Mouse (Mus musculus): ENCODE data around the gene Olfr739. TPM values are rescaled to one million over a fixed set of nuclear protein-coding genes. Genes with fewer than 3 reads are reported as not detected.

The Olfr739 gene
- not detected in 2 replicates for polyA plus RNA-seq (2014; fragmentation: Nextera tagmentation; extraction: Ambion mirVana)

- Histone ChIP-seq H3K9me3 (ENCODE audit: control insufficient read depth, low read length) (no peaks in the 10 kb centered on the region), H3K36me3 (ENCODE audit: control insufficient read depth, insufficient read depth, low read length) (no peaks in the 10 kb centered on the region), H3K27me3 (ENCODE audit: control insufficient read depth, insufficient read depth, low read length) (no peaks in the 10 kb centered on the region), H3K27ac (ENCODE audit: low read depth, low read length) (no peak within 1 kb of the TSS), H3K4me1 (ENCODE audit: control insufficient read depth, insufficient read depth, low read length) (no peaks in the 10 kb centered on the region), H3K4me2 (replicated peaks; ENCODE audit: low read depth, low read length) (no peak within 1 kb of the TSS), H3K9ac (ENCODE audit: low read depth, low read length) (no peak within 1 kb of the TSS), H3K4me3 (ENCODE audit: low read length) (no peak within 1 kb of the TSS)
- 76% methylated on average over 2 of the region's 2 CpGs for WGBS
- no peak for ATAC-seq (ENCODE audit: low FRiP score, low TSS enrichment)
These were observed at the start of gene Olfr739 for GRCm38 (mm10) chr14:50418326-50418725. TSS of gene Olfr739 (plus strand) at chr14:50418626.

- H3K9ac ChIP-seq (ENCODE audit: low read depth, low read length), result no peak within 1 kb of the TSS
- 93% methylated on average over 2 of the region's 2 CpGs for WGBS
- H3K4me1 ChIP-seq (ENCODE audit: control insufficient read depth, insufficient read depth, low read length), result no peaks in the 10 kb centered on the region
- no peak for ATAC-seq (ENCODE audit: low FRiP score, low TSS enrichment)
- H3K36me3 ChIP-seq (ENCODE audit: control insufficient read depth, insufficient read depth, low read length), result no peaks in the 10 kb centered on the region
- no peaks in the 10 kb centered on the region for H3K9me3 ChIP-seq (ENCODE audit: control insufficient read depth, low read length)
- no peaks in the 10 kb centered on the region for H3K27me3 ChIP-seq (ENCODE audit: control insufficient read depth, insufficient read depth, low read length)
- no peak within 1 kb of the TSS for H3K4me3 ChIP-seq (ENCODE audit: low read length)
- H3K4me2 ChIP-seq (replicated peaks; ENCODE audit: low read depth, low read length), result no peak within 1 kb of the TSS
- no peak within 1 kb of the TSS for H3K27ac ChIP-seq (ENCODE audit: low read depth, low read length)
These were observed 37.6 kb upstream of the Olfr739 start, which contains the start of gene Olfr736 for GRCm38 (mm10) chr14:50380863-50381262. TSS of gene Olfr736 (plus strand) at chr14:50381163.

- H3K27me3 ChIP-seq (ENCODE audit: control insufficient read depth, insufficient read depth, low read length), result no peaks in the 10 kb centered on the region
- H3K4me1 ChIP-seq (ENCODE audit: control insufficient read depth, insufficient read depth, low read length), result no peaks in the 10 kb centered on the region
- H3K9me3 ChIP-seq (ENCODE audit: control insufficient read depth, low read length), result no peaks in the 10 kb centered on the region
- no peak within 1 kb of the TSS for H3K27ac ChIP-seq (ENCODE audit: low read depth, low read length)
- no peak for ATAC-seq (ENCODE audit: low FRiP score, low TSS enrichment)
- no peaks in the 10 kb centered on the region for H3K36me3 ChIP-seq (ENCODE audit: control insufficient read depth, insufficient read depth, low read length)
- no peak within 1 kb of the TSS for H3K9ac ChIP-seq (ENCODE audit: low read depth, low read length)
- H3K4me2 ChIP-seq (replicated peaks; ENCODE audit: low read depth, low read length), result no peak within 1 kb of the TSS
- H3K4me3 ChIP-seq (ENCODE audit: low read length), result no peak within 1 kb of the TSS
- whole genome bisulfite sequencing, result 87% methylated on average over 1 of the region's 1 CpGs
These were observed 11.2 kb upstream of the Olfr739 start, which contains the start of gene Olfr738 for GRCm38 (mm10) chr14:50407268-50407667. TSS of gene Olfr738 (plus strand) at chr14:50407568.

GRCm38 (mm10) chr14:50445245-50445644 is 26.8 kb downstream of the Olfr739 start, which contains the start of gene Olfr740:
TSS of gene Olfr740 (plus strand) at chr14:50445545.
- no peak within 1 kb of the TSS for H3K4me2 ChIP-seq (replicated peaks; ENCODE audit: low read depth, low read length)
- no peak for ATAC-seq (ENCODE audit: low FRiP score, low TSS enrichment)
- 81% methylated on average over 3 of the region's 3 CpGs for WGBS

GRCm38 (mm10) chr14:50472438-50472837 is 54.0 kb downstream of the Olfr739 start, which contains the start of gene Olfr741:
TSS of gene Olfr741 (plus strand) at chr14:50472738.
- Histone ChIP-seq H3K4me2 (replicated peaks; ENCODE audit: low read depth, low read length) (no peak within 1 kb of the TSS), H3K36me3 (ENCODE audit: control insufficient read depth, insufficient read depth, low read length) (no peaks in the 10 kb centered on the region), H3K4me3 (ENCODE audit: low read length) (no peak within 1 kb of the TSS), H3K27ac (ENCODE audit: low read depth, low read length) (no peak within 1 kb of the TSS), H3K9me3 (ENCODE audit: control insufficient read depth, low read length) (no peaks in the 10 kb centered on the region), H3K27me3 (ENCODE audit: control insufficient read depth, insufficient read depth, low read length) (no peaks in the 10 kb centered on the region), H3K9ac (ENCODE audit: low read depth, low read length) (no peak within 1 kb of the TSS), H3K4me1 (ENCODE audit: control insufficient read depth, insufficient read depth, low read length) (no peaks in the 10 kb centered on the region)
- WGBS, result 74% methylated on average over 2 of the region's 2 CpGs
- ATAC-seq (ENCODE audit: low FRiP score, low TSS enrichment), result no peak

More at GRCm38 (mm10) chr14:50445245-50445644, 26.8 kb downstream of the Olfr739 start, which contains the start of gene Olfr740:
- Histone ChIP-seq H3K27me3 (ENCODE audit: control insufficient read depth, insufficient read depth, low read length) (no peaks in the 10 kb centered on the region), H3K36me3 (ENCODE audit: control insufficient read depth, insufficient read depth, low read length) (no peaks in the 10 kb centered on the region), H3K4me1 (ENCODE audit: control insufficient read depth, insufficient read depth, low read length) (no peaks in the 10 kb centered on the region), H3K9ac (ENCODE audit: low read depth, low read length) (no peak within 1 kb of the TSS), H3K27ac (ENCODE audit: low read depth, low read length) (no peak within 1 kb of the TSS), H3K4me3 (ENCODE audit: low read length) (no peak within 1 kb of the TSS), H3K9me3 (ENCODE audit: control insufficient read depth, low read length) (no peaks in the 10 kb centered on the region)

Other genes with a start within 250 kb of the Olfr739 start
- gene Olfr730, start 230.4 kb upstream of the Olfr739 start, polyA plus RNA-seq (2014; fragmentation: Nextera tagmentation; extraction: Ambion mirVana), result not detected in 2 replicates
- not detected in 2 replicates for gene Olfr731, start 176.8 kb upstream of the Olfr739 start, polyA plus RNA-seq (2014; fragmentation: Nextera tagmentation; extraction: Ambion mirVana)
- not detected in 2 replicates for gene Olfr732, start 134.4 kb upstream of the Olfr739 start, polyA plus RNA-seq (2014; fragmentation: Nextera tagmentation; extraction: Ambion mirVana)
- gene Olfr733, start 117.1 kb upstream of the Olfr739 start, polyA plus RNA-seq (2014; fragmentation: Nextera tagmentation; extraction: Ambion mirVana), result not detected in 2 replicates
- not detected in 2 replicates for gene Olfr734, start 91.9 kb upstream of the Olfr739 start, polyA plus RNA-seq (2014; fragmentation: Nextera tagmentation; extraction: Ambion mirVana)
- not detected in 2 replicates for gene Olfr735, start 69.8 kb upstream of the Olfr739 start, polyA plus RNA-seq (2014; fragmentation: Nextera tagmentation; extraction: Ambion mirVana)
- not detected in 2 replicates for gene Tlr11, start 60.7 kb upstream of the Olfr739 start, polyA plus RNA-seq (2014; fragmentation: Nextera tagmentation; extraction: Ambion mirVana)
- gene Olfr736, start 37.5 kb upstream of the Olfr739 start, polyA plus RNA-seq (2014; fragmentation: Nextera tagmentation; extraction: Ambion mirVana), result not detected in 2 replicates
- gene Olfr738, start 11.1 kb upstream of the Olfr739 start, polyA plus RNA-seq (2014; fragmentation: Nextera tagmentation; extraction: Ambion mirVana), result not detected in 2 replicates
- gene Olfr740, start 26.9 kb downstream of the Olfr739 start, polyA plus RNA-seq (2014; fragmentation: Nextera tagmentation; extraction: Ambion mirVana), result not detected in 2 replicates
- not detected in 2 replicates for gene Olfr741, start 54.1 kb downstream of the Olfr739 start, polyA plus RNA-seq (2014; fragmentation: Nextera tagmentation; extraction: Ambion mirVana)
- gene Olfr742, start 85.0 kb downstream of the Olfr739 start, polyA plus RNA-seq (2014; fragmentation: Nextera tagmentation; extraction: Ambion mirVana), result not detected in 2 replicates
- gene Olfr743, start 103.2 kb downstream of the Olfr739 start, polyA plus RNA-seq (2014; fragmentation: Nextera tagmentation; extraction: Ambion mirVana), result not detected in 2 replicates
- not detected in 2 replicates for gene Olfr744, start 196.3 kb downstream of the Olfr739 start, polyA plus RNA-seq (2014; fragmentation: Nextera tagmentation; extraction: Ambion mirVana)
- not detected in 2 replicates for gene Olfr745, start 220.8 kb downstream of the Olfr739 start, polyA plus RNA-seq (2014; fragmentation: Nextera tagmentation; extraction: Ambion mirVana)
- not detected in 2 replicates for gene Olfr746, start 228.5 kb downstream of the Olfr739 start, polyA plus RNA-seq (2014; fragmentation: Nextera tagmentation; extraction: Ambion mirVana)